27 mouse cellular contexts compared by ENCODE assay signal in the genomic region with DNA sequence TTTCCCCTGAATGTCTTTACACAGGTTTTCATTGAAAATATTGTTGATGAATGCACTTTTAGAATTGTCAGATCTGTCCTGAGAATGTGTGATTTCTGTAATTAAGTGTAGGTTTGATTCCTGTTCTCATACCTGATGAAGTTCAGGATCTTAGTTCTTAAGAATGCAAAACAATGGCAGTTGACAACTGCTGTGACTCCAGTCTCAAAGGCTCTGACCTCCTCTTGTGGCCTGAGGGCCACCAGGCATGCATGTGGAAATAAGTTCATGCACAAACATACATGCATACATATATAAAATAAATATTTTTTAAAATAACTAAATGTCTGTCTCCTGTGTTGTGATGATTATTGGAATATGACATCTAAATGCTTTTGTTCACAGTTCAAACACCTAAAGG.
"Had no signal": no experiment of that assay in that cellular context is flagged by ENCODE, and none has a peak within 500 bp of the region (broad histone marks: within the 10 kb centered on the region; RNA-seq: fewer than 3 reads in every experiment).

No protein-coding gene starts in this region.

- H3K27ac ChIP-seq: embryonic facial prominence, embryonic 10.5 days; embryonic facial prominence, embryonic 12.5 days; embryonic facial prominence, embryonic 13.5 days; embryonic facial prominence, embryonic 15.5 days; forebrain, embryonic 10.5 days; forebrain, embryonic 12.5 days; forebrain, embryonic 15.5 days; gastrocnemius, adult 2 months; heart, adult 2 months had no signal

- H3K27me3 ChIP-seq: embryonic facial prominence, embryonic 12.5 days; embryonic facial prominence, embryonic 13.5 days; embryonic facial prominence, embryonic 15.5 days; forebrain, embryonic 12.5 days; forebrain, embryonic 15.5 days had no signal

- H3K4me2 ChIP-seq: embryonic facial prominence, embryonic 12.5 days; embryonic facial prominence, embryonic 13.5 days; embryonic facial prominence, embryonic 15.5 days; forebrain, embryonic 12.5 days; forebrain, embryonic 15.5 days; heart, embryonic 11.5 days had no signal

- H3K4me1 ChIP-seq: embryonic facial prominence, embryonic 10.5 days; embryonic facial prominence, embryonic 12.5 days; embryonic facial prominence, embryonic 13.5 days; embryonic facial prominence, embryonic 15.5 days; forebrain, embryonic 10.5 days; forebrain, embryonic 12.5 days; forebrain, embryonic 15.5 days had no signal

- DNase-seq: cerebellum, adult 8-10 months; cerebellum, adult 9-10 months; cerebellum, adult 9-11 months; cerebellum, postnatal 10 days; cerebellum, postnatal 14 days; cerebellum, postnatal 25 days; cerebellum, postnatal 36 days; embryo, embryonic 11 days; forebrain, postnatal 0 days; gastrocnemius, adult 2 months; gastrocnemius, postnatal 10 days; gastrocnemius, postnatal 14 days; gastrocnemius, postnatal 25 days; gastrocnemius, postnatal 36 days; heart, adult 18-20 months; heart, adult 2 months had no signal

- ATAC-seq: forebrain, embryonic 14.5 days; forebrain, embryonic 15.5 days; forebrain, embryonic 16.5 days; forebrain, postnatal 0 days had no signal

- H3K9me3 ChIP-seq: embryonic facial prominence, embryonic 10.5 days; embryonic facial prominence, embryonic 12.5 days; embryonic facial prominence, embryonic 13.5 days; embryonic facial prominence, embryonic 15.5 days; forebrain, embryonic 10.5 days; forebrain, embryonic 12.5 days; forebrain, embryonic 15.5 days had no signal

- H3K4me3 ChIP-seq: embryonic facial prominence, embryonic 10.5 days; embryonic facial prominence, embryonic 12.5 days; embryonic facial prominence, embryonic 13.5 days; embryonic facial prominence, embryonic 15.5 days; erythroblast, embryonic 14.5 days; forebrain, embryonic 10.5 days; forebrain, embryonic 12.5 days; forebrain, embryonic 15.5 days; gastrocnemius, adult 2 months; heart, adult 2 months had no signal

- H3K9ac ChIP-seq: embryonic facial prominence, embryonic 12.5 days; embryonic facial prominence, embryonic 13.5 days; embryonic facial prominence, embryonic 15.5 days; forebrain, embryonic 12.5 days; forebrain, embryonic 15.5 days; forebrain, postnatal 0 days had no signal

- H3K36me3 ChIP-seq: embryonic facial prominence, embryonic 10.5 days; embryonic facial prominence, embryonic 12.5 days; embryonic facial prominence, embryonic 13.5 days; embryonic facial prominence, embryonic 15.5 days; forebrain, embryonic 10.5 days; forebrain, embryonic 12.5 days; forebrain, embryonic 15.5 days had no signal
